Mouse (Mus musculus) liver, adult 2 months (tissue): Measurements from ENCODE around the gene Slc12a5.

ENCODE experiments used
- CTCF ChIP-seq: fragments of 200-500 bp; IDR thresholded peaks from 2 replicates; pipeline ENCODE4 v1.5.1; 2011; ENCODE audit warnings: low read depth, low read length, control low read depth
- POLR2A ChIP-seq: fragments of 200-500 bp; IDR thresholded peaks from 2 replicates; pipeline ENCODE4 v1.6.1; 2011; ENCODE audit warnings: low read length, control low read depth; ENCODE audit not compliant: insufficient read depth; ENCODE audit errors: extremely low read depth

GRCm38 (mm10) chr2:164960716-164961441, at the start of gene Slc12a5:
- TF ChIP-seq POLR2A = no peak
- TF ChIP-seq CTCF = no peak
